Mouse (Mus musculus): ENCODE results near the gene Inpp1. TPM values are rescaled to one million over a fixed set of nuclear protein-coding genes. Genes with fewer than 3 reads are reported as not detected.

Gene Inpp1
- polyA plus RNA-seq, 1 experiment from 2014 or later = 16.5 TPM

DNA sequence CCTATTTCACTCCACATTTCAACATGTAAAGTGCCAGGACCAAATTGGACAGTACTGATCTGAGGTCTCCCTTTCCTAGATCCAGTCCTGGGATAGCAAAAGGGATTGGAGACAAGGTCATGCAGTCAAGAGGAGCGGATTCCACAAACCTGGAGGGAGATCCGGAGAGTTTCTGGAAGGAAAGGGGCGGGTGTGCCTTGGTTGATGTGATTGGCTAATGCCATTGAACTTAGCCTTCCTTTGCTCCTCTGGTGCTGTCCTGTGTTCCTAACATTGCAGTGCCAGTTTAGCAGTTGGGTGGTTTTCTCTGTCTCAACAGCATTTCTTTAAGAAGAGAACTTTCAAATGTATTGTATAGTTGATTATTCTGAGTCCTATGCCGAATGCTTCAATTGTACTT, 29.1 kb upstream of the Inpp1 start:
- ATAC-seq = no peak
- WGBS (ENCODE audit: insufficient replicate concordance) = 80% methylated on average over 4 of the region's 4 CpGs
- H3K4me1 ChIP-seq (ENCODE audit: insufficient read depth) = peaks cover 22% of the 10 kb centered on the region
- TF ChIP-seq CTCF (IDR thresholded peaks at IDR 0.05; ENCODE audit: low read depth) (no peak), EP300 (IDR thresholded peaks at IDR 0.05; ENCODE audit: low read depth) (no peak)
- H3K4me3 ChIP-seq (ENCODE audit: low read depth, low read length) = no peak overlapping the region
- H3K9me3 ChIP-seq (ENCODE audit: low read length) = no peaks in the 10 kb centered on the region
- no peaks in the 10 kb centered on the region for H3K27me3 ChIP-seq (ENCODE audit: insufficient read depth, low read length)
- H3K36me3 ChIP-seq (replicated peaks; ENCODE audit: insufficient read depth, low read length) = no peaks in the 10 kb centered on the region
- H3K4me2 ChIP-seq (ENCODE audit: low read depth, low read length) = 0 out of 2 replicates have a peak overlapping the region, but pooled peaks have one; percentile 90
- H3K27ac ChIP-seq (ENCODE audit: low read depth) = no peak overlapping the region
- no peak for DNase-seq
- H3K9ac ChIP-seq (replicated peaks) = no peak overlapping the region

GRCm38 (mm10) chr1:52844782-52845665, 27.5 kb upstream of the Inpp1 start, which contains the start of gene Hibch:
Hibch (plus strand) TSS chr1:52844929.
- H3K4me1 ChIP-seq (ENCODE audit: insufficient read depth) = peaks cover 22% of the 10 kb centered on the region
- H3K27ac ChIP-seq (ENCODE audit: low read depth) = peak within 1 kb of the TSS; percentile 89
- H3K9ac ChIP-seq (replicated peaks) = peak within 1 kb of the TSS; percentile 75
- 2% methylated on average over 44 of the region's 45 CpGs for WGBS (ENCODE audit: insufficient replicate concordance)
- TF ChIP-seq EP300 (IDR thresholded peaks at IDR 0.05; ENCODE audit: low read depth) (peak; percentile 68), CTCF (IDR thresholded peaks at IDR 0.05; ENCODE audit: low read depth) (no peak)
- H3K36me3 ChIP-seq (replicated peaks; ENCODE audit: insufficient read depth, low read length) = no peaks in the 10 kb centered on the region
- H3K4me2 ChIP-seq (ENCODE audit: low read depth, low read length) = peak within 1 kb of the TSS; percentile 90
- no peaks in the 10 kb centered on the region for H3K9me3 ChIP-seq (ENCODE audit: low read length)
- no peaks in the 10 kb centered on the region for H3K27me3 ChIP-seq (ENCODE audit: insufficient read depth, low read length)
- ATAC-seq (peak; percentile 99), DNase-seq (peak; percentile 99)
- H3K4me3 ChIP-seq (ENCODE audit: low read depth, low read length) = peak within 1 kb of the TSS; percentile 61

DNA sequence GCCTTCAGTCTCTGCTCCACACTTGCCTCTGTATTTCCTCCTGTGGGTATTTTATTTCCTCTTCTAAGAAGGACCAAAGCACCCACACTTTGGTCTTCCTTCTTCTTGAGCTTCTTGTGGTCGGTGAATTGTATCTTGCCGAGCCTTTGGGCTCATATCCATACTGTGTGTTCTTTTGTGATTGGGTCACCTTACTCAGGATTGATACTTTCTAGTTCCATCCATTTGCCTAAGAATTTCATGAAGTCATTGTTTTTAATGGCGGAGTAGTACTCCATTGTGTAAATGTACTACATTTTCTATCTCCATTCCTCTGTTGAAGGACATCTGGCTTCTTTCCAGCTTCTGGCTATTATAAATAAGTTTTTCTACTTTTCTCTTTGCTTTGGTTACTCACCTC, 26.9 kb upstream of the Inpp1 start:
- Histone ChIP-seq H3K9me3 (ENCODE audit: low read length) (no peaks in the 10 kb centered on the region), H3K27me3 (ENCODE audit: insufficient read depth, low read length) (no peaks in the 10 kb centered on the region), H3K4me3 (ENCODE audit: low read depth, low read length) (peak overlapping the region; percentile 61), H3K9ac (replicated peaks) (no peak overlapping the region), H3K36me3 (replicated peaks; ENCODE audit: insufficient read depth, low read length) (no peaks in the 10 kb centered on the region), H3K27ac (ENCODE audit: low read depth) (peak overlapping the region; percentile 35; the same call in 1 of the 2 replicates), H3K4me2 (ENCODE audit: low read depth, low read length) (peak overlapping the region; percentile 90), H3K4me1 (ENCODE audit: insufficient read depth) (peaks cover 22% of the 10 kb centered on the region)
- DNase-seq = no peak
- ATAC-seq = peak; percentile 1; the same call in 1 of the 2 replicates
- TF ChIP-seq CTCF (IDR thresholded peaks at IDR 0.05; ENCODE audit: low read depth) (no peak), EP300 (IDR thresholded peaks at IDR 0.05; ENCODE audit: low read depth) (no peak)
- WGBS (ENCODE audit: insufficient replicate concordance) = 13% methylated on average over 3 of the region's 3 CpGs

- DNase-seq (no peak), ATAC-seq (peak; percentile 81)
- no peak overlapping the region for H3K9ac ChIP-seq (replicated peaks)
- no peak overlapping the region for H3K27ac ChIP-seq (ENCODE audit: low read depth)
- 91% methylated on average over 3 of the region's 3 CpGs for WGBS (ENCODE audit: insufficient replicate concordance)
- H3K4me1 ChIP-seq (ENCODE audit: insufficient read depth) = no peaks in the 10 kb centered on the region
- H3K4me2 ChIP-seq (ENCODE audit: low read depth, low read length) = no peak overlapping the region
- no peak for TF ChIP-seq CTCF (IDR thresholded peaks at IDR 0.05; ENCODE audit: low read depth)
- H3K27me3 ChIP-seq (ENCODE audit: insufficient read depth, low read length) = no peaks in the 10 kb centered on the region
- H3K4me3 ChIP-seq (ENCODE audit: low read depth, low read length) = no peak overlapping the region
- no peaks in the 10 kb centered on the region for H3K9me3 ChIP-seq (ENCODE audit: low read length)
- no peaks in the 10 kb centered on the region for H3K36me3 ChIP-seq (replicated peaks; ENCODE audit: insufficient read depth, low read length)
Observed at GRCm38 (mm10) chr1:52839099-52839498, 21.6 kb upstream of the Inpp1 start.

- H3K9ac ChIP-seq (replicated peaks) = peak overlapping the region; percentile 80
- no peak for DNase-seq
Observed at GRCm38 (mm10) chr1:52817813-52818147, 292 bp upstream of the Inpp1 start.

DNA sequence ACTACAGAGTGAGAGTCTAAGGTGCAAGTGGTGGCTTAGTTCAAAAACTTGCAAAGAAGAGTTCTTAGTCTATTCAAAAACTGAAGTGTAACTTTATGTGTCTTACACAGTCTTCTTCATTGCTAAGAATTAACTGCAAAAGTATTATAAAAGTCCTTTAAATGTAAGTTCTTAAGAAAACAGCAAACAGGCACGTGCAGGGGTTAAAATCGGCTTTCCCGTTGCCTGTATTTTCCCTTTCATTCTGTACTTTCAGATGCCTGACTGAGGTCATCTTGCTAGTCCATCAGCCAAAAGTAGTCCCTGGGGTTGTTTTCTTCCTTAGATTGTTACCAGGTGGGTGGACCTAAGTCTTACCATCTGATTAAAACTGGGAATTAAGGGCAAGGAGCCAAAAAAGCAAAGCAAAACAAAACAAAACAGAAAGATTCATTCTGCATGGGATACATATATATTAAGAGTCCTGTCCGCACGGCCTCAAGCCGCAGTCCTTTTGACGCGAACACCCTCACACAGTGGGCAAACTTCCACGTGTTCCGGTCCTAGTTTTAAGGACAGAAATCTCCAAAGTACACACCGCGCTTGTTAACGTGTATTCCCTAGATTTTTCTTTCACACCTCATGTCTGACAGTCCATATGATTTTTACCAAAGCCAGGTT, 1.1 kb downstream of the Inpp1 start:
- H3K36me3 ChIP-seq (replicated peaks; ENCODE audit: insufficient read depth, low read length) = no peaks in the 10 kb centered on the region; the same call in 1 of the 2 replicates
- 58% methylated on average over 13 of the region's 13 CpGs for WGBS (ENCODE audit: insufficient replicate concordance)
- H3K27me3 ChIP-seq (ENCODE audit: insufficient read depth, low read length) = no peaks in the 10 kb centered on the region
- DNase-seq (no peak), ATAC-seq (no peak)
- H3K9ac ChIP-seq (replicated peaks) = peak overlapping the region; percentile 80; the same call in 1 of the 2 replicates
- TF ChIP-seq CTCF (IDR thresholded peaks at IDR 0.05; ENCODE audit: low read depth) (no peak), EP300 (IDR thresholded peaks at IDR 0.05; ENCODE audit: low read depth) (no peak)
- peak overlapping the region; percentile 96 for H3K4me2 ChIP-seq (ENCODE audit: low read depth, low read length)
- peaks cover 13% of the 10 kb centered on the region for H3K4me1 ChIP-seq (ENCODE audit: insufficient read depth)
- 0 out of 2 replicates have a peak overlapping the region, but pooled peaks have one; percentile 90 for H3K27ac ChIP-seq (ENCODE audit: low read depth)
- no peaks in the 10 kb centered on the region for H3K9me3 ChIP-seq (ENCODE audit: low read length)
- H3K4me3 ChIP-seq (ENCODE audit: low read depth, low read length) = peak overlapping the region; percentile 75

More at GRCm38 (mm10) chr1:52817813-52818147, 292 bp upstream of the Inpp1 start:
- Histone ChIP-seq H3K36me3 (replicated peaks; ENCODE audit: insufficient read depth, low read length) (no peaks in the 10 kb centered on the region; the same call in 1 of the 2 replicates), H3K27ac (ENCODE audit: low read depth) (peak overlapping the region; percentile 90; the same call in 1 of the 2 replicates), H3K4me1 (ENCODE audit: insufficient read depth) (peaks cover 13% of the 10 kb centered on the region), H3K4me3 (ENCODE audit: low read depth, low read length) (peak overlapping the region; percentile 75), H3K9me3 (ENCODE audit: low read length) (no peaks in the 10 kb centered on the region), H3K27me3 (ENCODE audit: insufficient read depth, low read length) (no peaks in the 10 kb centered on the region), H3K4me2 (ENCODE audit: low read depth, low read length) (peak overlapping the region; percentile 96)
- ATAC-seq = no peak
- TF ChIP-seq EP300 (IDR thresholded peaks at IDR 0.05; ENCODE audit: low read depth) = no peak
- TF ChIP-seq CTCF (IDR thresholded peaks at IDR 0.05; ENCODE audit: low read depth) = no peak
- WGBS (ENCODE audit: insufficient replicate concordance) = 3% methylated on average over 6 of the region's 7 CpGs
